Mouse (Mus musculus) adrenal gland, adult 8-10 months (tissue): Measurements from ENCODE around the gene Znrd1. TPM values are rescaled to one million over a fixed set of nuclear protein-coding genes. Genes with fewer than 3 reads are reported as not detected.

Experiments used
- DNase-seq: peaks from one replicate; pipeline ENCODE4 v3.0.0; 2022
- total RNA-seq, 4 experiments: library from RNA; stranded (reverse); gene quantifications; 2 replicates each; pipeline ENCODE4 v1.2.4; 2022

The Znrd1 gene
- total RNA-seq, 4 experiments from 2014 or later = 39.0 to 48.4 (median 43.6) TPM

GRCm38 (mm10) chr17:36922715-36923114 lies 35.6 kb downstream of the Znrd1 start:
- no peak for DNase-seq

- peak; percentile 84 for DNase-seq
Observed at GRCm38 (mm10) chr17:36920239-36920638, 38.1 kb downstream of the Znrd1 start.

GRCm38 (mm10) chr17:36915076-36915475 lies 43.3 kb downstream of the Znrd1 start:
- no peak for DNase-seq

- DNase-seq = no peak
Observed at GRCm38 (mm10) chr17:36914108-36914507, 44.3 kb downstream of the Znrd1 start.

GRCm38 (mm10) chr17:36912031-36912430 lies 46.3 kb downstream of the Znrd1 start:
- no peak for DNase-seq

- no peak for DNase-seq
Observed at GRCm38 (mm10) chr17:36909802-36910201, 48.6 kb downstream of the Znrd1 start.

GRCm38 (mm10) chr17:36908235-36908634 lies 50.1 kb downstream of the Znrd1 start:
- no peak for DNase-seq

Other genes with a start within 250 kb of the Znrd1 start
- not detected for gene H2-M10.5, start 185.6 kb downstream of the Znrd1 start, total RNA-seq
- not detected for gene H2-M10.6, start 146.4 kb downstream of the Znrd1 start, total RNA-seq
- gene Trim26, start 121.4 kb downstream of the Znrd1 start, total RNA-seq = 10 to 100 TPM; 60.6 to 88.8 (median 74.4) TPM
- under 1 TPM in 1 of 4 experiments, not detected in 3; 0.24 TPM for gene Trim15, start 91.3 kb downstream of the Znrd1 start, total RNA-seq
- under 1 TPM in 1 of 4 experiments, not detected in 3; 0.17 TPM for gene Trim10, start 89.0 kb downstream of the Znrd1 start, total RNA-seq
- gene Trim40, start 68.4 kb downstream of the Znrd1 start, total RNA-seq = 1 to 10 TPM in 3 of 4 experiments, under 1 TPM in 1; 0.42 to 6.1 (median 3.3) TPM
- gene Trim31, start 60.4 kb downstream of the Znrd1 start, total RNA-seq = not detected
- under 1 TPM in 3 of 4 experiments, not detected in 1; 0.15 to 0.51 (median 0.17) TPM for gene Rnf39, start 15.6 kb downstream of the Znrd1 start, total RNA-seq
- 100 to 1,000 TPM in 1 of 4 experiments, 10 to 100 TPM in 3; 74.5 to 104 (median 81.9) TPM for gene Ppp1r11, start 6.8 kb downstream of the Znrd1 start, total RNA-seq
- gene Znrd1as, start within 50 bp of the Znrd1 start, total RNA-seq = 10 to 100 TPM; 10.8 to 13.1 (median 11.9) TPM
- not detected for gene 2410137M14Rik, start 22.7 kb upstream of the Znrd1 start, total RNA-seq
- under 1 TPM in 1 of 4 experiments, not detected in 3; 0.14 TPM for gene H2-M5, start 31.0 kb upstream of the Znrd1 start, total RNA-seq
- 1 to 10 TPM; 2.0 to 2.6 (median 2.3) TPM for gene Zfp57, start 42.6 kb upstream of the Znrd1 start, total RNA-seq
- gene Mog, start 64.8 kb upstream of the Znrd1 start, total RNA-seq = not detected
- 10 to 100 TPM; 25.3 to 63.8 (median 50.8) TPM for gene Gabbr1, start 87.4 kb upstream of the Znrd1 start, total RNA-seq
- not detected for gene Olfr90, start 129.9 kb upstream of the Znrd1 start, total RNA-seq
- gene Olfr91, start 139.7 kb upstream of the Znrd1 start, total RNA-seq = not detected
- gene Olfr92, start 161.5 kb upstream of the Znrd1 start, total RNA-seq = not detected
- not detected for gene Olfr93, start 202.9 kb upstream of the Znrd1 start, total RNA-seq
- gene Ubd, start 235.3 kb upstream of the Znrd1 start, total RNA-seq = 1 to 10 TPM in 1 of 4 experiments, under 1 TPM in 2, not detected in 1; 0.31 to 3.1 (median 0.65) TPM
- gene Olfr94, start 242.4 kb upstream of the Znrd1 start, total RNA-seq = not detected